Mouse (Mus musculus): ENCODE measurements around the gene Lrrc28. TPM values are rescaled to one million over a fixed set of nuclear protein-coding genes. Genes with fewer than 3 reads are reported as not detected.

Gene Lrrc28
- total and polyA plus RNA-seq, 3 experiments: 9.7 to 16.0 TPM; not detected in 1

GRCm38 (mm10) chr7:67608348-67609024 is 36.6 kb downstream of the Lrrc28 start:
- Histone ChIP-seq H3K9me3 (replicated peaks; ENCODE audit: insufficient read depth, low read length) (no peaks in the 10 kb centered on the region), H3K27ac (ENCODE audit: control insufficient read depth, low read depth, low read length) (no peak overlapping the region), H3K27me3 (ENCODE audit: control insufficient read depth in 1 of 2, insufficient read depth in 2 of 2, low read length in 2 of 2) (no peaks in the 10 kb centered on the region), H3K79me2 (ENCODE audit: control insufficient read depth, insufficient read depth, low read length, poor library complexity) (no peaks in the 10 kb centered on the region), H3K4me3 (ENCODE audit: control insufficient read depth in 1 of 2, insufficient read depth in 1 of 2, low read depth in 2 of 2, low read length in 2 of 2) (no peak overlapping the region), H3K9ac (ENCODE audit: control insufficient read depth, low read depth, low read length, poor library complexity, severe bottlenecking) (no peak overlapping the region), H3K36me3 (ENCODE audit: control insufficient read depth in 1 of 2, insufficient read depth in 2 of 2, low read length in 2 of 2) (no peaks in the 10 kb centered on the region), H3K4me1 (ENCODE audit: control insufficient read depth in 1 of 2, insufficient read depth in 2 of 2, low read length in 2 of 2) (no peaks in the 10 kb centered on the region)
- TF ChIP-seq ELF1 (IDR thresholded peaks at IDR 0.05; ENCODE audit: low read depth, low read length) (no peak), CHD1 (IDR thresholded peaks at IDR 0.05; ENCODE audit: low read depth, low read length) (no peak), SMC3 (IDR thresholded peaks at IDR 0.05; ENCODE audit: low read depth, low read length) (no peak), MAZ (IDR thresholded peaks at IDR 0.05; ENCODE audit: low read depth, low read length) (no peak), MEF2A (IDR thresholded peaks at IDR 0.05; ENCODE audit: extremely low read depth, insufficient replicate concordance, low read depth, low read length, poor library complexity, severe bottlenecking) (no peak), TAL1 (IDR thresholded peaks at IDR 0.05; ENCODE audit: low read length) (no peak), EP300 (IDR thresholded peaks at IDR 0.05; ENCODE audit: low read depth in 1 of 2, low read length in 2 of 2) (no peak), ZKSCAN1 (IDR thresholded peaks at IDR 0.05; ENCODE audit: low read depth, low read length) (no peak), POLR2A (IDR thresholded peaks at IDR 0.05; ENCODE audit: control insufficient read depth in 1 of 2, insufficient read depth in 1 of 2, low read depth in 1 of 2, low read length in 2 of 2, poor library complexity in 1 of 2) (no peak), MAFK (IDR thresholded peaks at IDR 0.05; ENCODE audit: borderline replicate concordance, low read depth, low read length) (no peak), ZNF384 (IDR thresholded peaks at IDR 0.05; ENCODE audit: low read depth, low read length) (no peak), ZC3H11A (IDR thresholded peaks at IDR 0.05; ENCODE audit: low read depth, low read length) (no peak), E2F4 (IDR thresholded peaks at IDR 0.05; ENCODE audit: borderline replicate concordance, low read depth, low read length) (no peak), HCFC1 (IDR thresholded peaks at IDR 0.05; ENCODE audit: low read depth, low read length) (no peak)
- DNase-seq (ENCODE audit: low read depth, low spot score): no peak

GRCm38 (mm10) chr7:67607669-67608347 is 37.3 kb downstream of the Lrrc28 start:
- TF ChIP-seq POLR2A (IDR thresholded peaks at IDR 0.05; ENCODE audit: control insufficient read depth in 1 of 2, insufficient read depth in 1 of 2, low read depth in 1 of 2, low read length in 2 of 2, poor library complexity in 1 of 2) (no peak), NELFE (IDR thresholded peaks at IDR 0.05; ENCODE audit: low read depth, low read length) (no peak), UBTF (IDR thresholded peaks at IDR 0.05; ENCODE audit: borderline replicate concordance, insufficient read depth, low read depth, low read length) (no peak), ZNF384 (IDR thresholded peaks at IDR 0.05; ENCODE audit: low read depth, low read length) (no peak), USF1 (IDR thresholded peaks at IDR 0.05; ENCODE audit: low read depth, low read length) (no peak), MYC (IDR thresholded peaks at IDR 0.05; ENCODE audit: low read depth, low read length) (no peak), TCF12 (IDR thresholded peaks at IDR 0.05; ENCODE audit: low read depth, low read length) (no peak), CHD1 (IDR thresholded peaks at IDR 0.05; ENCODE audit: low read depth, low read length) (no peak), POLR2AphosphoS5 (IDR thresholded peaks at IDR 0.05; ENCODE audit: borderline replicate concordance, low read depth, low read length) (no peak)
- DNase-seq (ENCODE audit: low read depth, low spot score): no peak

More at GRCm38 (mm10) chr7:67607669-67608347, 37.3 kb downstream of the Lrrc28 start:
- H3K36me3 ChIP-seq (ENCODE audit: control insufficient read depth in 1 of 2, insufficient read depth in 2 of 2, low read length in 2 of 2): no peaks in the 10 kb centered on the region
- H3K4me3 ChIP-seq (ENCODE audit: control insufficient read depth in 1 of 2, insufficient read depth in 1 of 2, low read depth in 2 of 2, low read length in 2 of 2): no peak overlapping the region
- H3K4me1 ChIP-seq (ENCODE audit: control insufficient read depth in 1 of 2, insufficient read depth in 2 of 2, low read length in 2 of 2): no peaks in the 10 kb centered on the region
- no peak overlapping the region for H3K27ac ChIP-seq (ENCODE audit: control insufficient read depth, low read depth, low read length)
- H3K9me3 ChIP-seq (replicated peaks; ENCODE audit: insufficient read depth, low read length): no peaks in the 10 kb centered on the region
- no peak overlapping the region for H3K9ac ChIP-seq (ENCODE audit: control insufficient read depth, low read depth, low read length, poor library complexity, severe bottlenecking)
- H3K79me2 ChIP-seq (ENCODE audit: control insufficient read depth, insufficient read depth, low read length, poor library complexity): no peaks in the 10 kb centered on the region
- H3K27me3 ChIP-seq (ENCODE audit: control insufficient read depth in 1 of 2, insufficient read depth in 2 of 2, low read length in 2 of 2): no peaks in the 10 kb centered on the region
